Mouse (Mus musculus) embryo, embryonic 10.5 days (tissue): ENCODE measurements around the gene Rad51d.
A peak's percentile ranks its signal among the peaks of the same experiment; 100 is the strongest.

Experiments
- DNase-seq: peaks from one replicate; pipeline ENCODE4 v3.0.0-alpha.2; 2015; ENCODE audit warnings: low spot score

Rad51d gene

DNA sequence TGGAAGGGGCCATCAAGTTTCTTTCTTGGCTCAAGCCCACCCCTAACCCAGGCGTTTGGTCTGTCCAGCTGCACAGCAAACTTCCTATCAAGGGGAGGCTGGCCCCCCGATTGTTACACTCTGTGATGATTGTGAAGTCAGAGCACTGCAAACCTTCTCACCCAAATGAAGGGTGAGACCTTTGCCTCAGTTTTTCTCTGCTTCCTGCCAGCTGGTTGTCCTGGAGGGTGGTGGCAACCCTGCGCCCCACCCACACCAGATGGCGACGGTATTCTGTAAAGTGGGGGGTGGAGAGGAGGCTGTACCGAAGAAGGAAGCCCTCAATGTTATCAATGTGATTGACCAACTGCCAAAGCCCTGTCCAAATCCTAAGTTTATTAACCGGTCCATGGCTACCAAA lies 1.5 kb upstream of the Rad51d start, which contains the start of gene Fndc8:
Gene Fndc8, plus strand, starts transcription at position 189 of the 400 bp plus-strand sequence.
- no peak for DNase-seq

DNA sequence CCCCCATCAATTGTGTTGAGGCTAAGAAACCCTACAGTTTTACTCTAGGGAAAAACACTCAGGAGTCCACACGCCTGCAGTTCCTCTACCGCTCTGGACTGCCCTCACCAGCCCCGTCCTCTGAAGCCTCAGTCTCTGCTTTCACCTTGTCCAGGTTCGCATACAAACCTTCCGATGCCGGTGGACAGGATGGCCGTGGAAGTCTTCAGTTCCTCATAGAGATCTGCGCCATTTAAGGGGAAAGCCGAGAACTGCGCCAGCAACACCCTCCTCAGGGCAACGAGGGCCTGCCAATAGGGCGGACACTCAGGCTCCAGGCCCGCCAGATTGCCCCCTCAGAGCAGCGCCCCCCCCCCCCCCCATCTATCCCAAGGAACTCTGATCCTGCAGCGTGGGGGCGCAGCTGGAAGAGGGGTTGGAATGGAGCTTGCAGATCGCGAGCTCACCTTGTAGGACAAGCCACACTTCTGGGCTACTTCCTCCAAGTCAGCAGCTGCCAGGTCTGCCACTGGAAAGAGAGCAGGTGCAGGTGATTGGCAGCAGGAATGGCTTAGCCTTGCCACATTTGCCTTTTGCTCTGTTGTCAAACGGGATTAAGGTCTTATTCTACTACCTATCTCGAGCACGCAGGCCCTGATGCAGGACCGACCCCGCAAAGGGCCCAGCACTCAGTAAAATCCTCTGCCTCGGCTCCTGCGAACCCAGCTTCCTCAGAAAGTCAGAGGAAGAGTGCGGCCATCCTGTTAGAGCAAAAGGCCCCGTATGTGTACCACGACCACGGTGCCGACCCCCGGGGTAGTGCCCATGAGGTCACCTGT lies 681 bp downstream of the Rad51d start:
- DNase-seq, result no peak

DNA sequence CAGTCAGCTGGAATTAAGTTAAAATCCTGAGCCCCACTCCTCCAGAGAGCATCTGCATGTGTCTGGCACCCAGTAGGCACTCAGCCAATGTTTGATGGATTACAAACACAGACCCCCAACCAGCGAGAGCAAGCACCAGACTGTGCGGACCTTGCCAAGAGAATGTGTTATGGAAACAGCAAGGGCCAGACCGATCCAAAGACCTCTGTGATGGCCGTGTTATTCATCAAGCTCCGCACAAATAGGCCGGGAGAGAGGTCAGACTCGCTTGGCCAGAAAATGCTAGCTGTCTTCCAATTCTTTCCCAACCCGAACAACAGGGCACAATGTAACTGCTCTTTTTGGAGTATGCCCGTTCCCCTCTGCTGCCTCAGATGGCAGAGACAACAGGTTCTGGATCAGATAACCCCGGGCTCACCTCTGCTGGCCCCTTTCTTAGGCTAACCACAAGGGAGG lies 1.9 kb downstream of the Rad51d start:
- no peak for DNase-seq

DNA sequence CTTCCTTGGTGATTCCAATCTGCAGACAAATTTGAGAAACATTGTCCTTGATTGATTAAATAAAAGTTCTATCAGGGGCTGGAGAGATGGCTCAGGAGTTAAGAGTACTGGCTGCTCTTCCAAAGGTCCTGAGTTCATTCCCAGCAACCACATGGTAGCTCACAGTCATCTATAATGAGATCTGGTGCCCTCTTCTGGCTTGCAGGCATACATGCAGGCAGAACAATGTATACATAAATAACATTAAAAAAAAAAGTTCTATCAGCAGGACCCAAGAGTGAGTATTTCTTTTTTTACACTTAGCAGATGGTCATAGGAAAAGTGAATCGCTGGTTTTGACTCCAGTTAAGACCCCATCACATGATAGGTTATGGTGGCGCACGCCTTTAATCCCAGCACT lies 3.9 kb downstream of the Rad51d start:
- peak; percentile 24 for DNase-seq

DNA sequence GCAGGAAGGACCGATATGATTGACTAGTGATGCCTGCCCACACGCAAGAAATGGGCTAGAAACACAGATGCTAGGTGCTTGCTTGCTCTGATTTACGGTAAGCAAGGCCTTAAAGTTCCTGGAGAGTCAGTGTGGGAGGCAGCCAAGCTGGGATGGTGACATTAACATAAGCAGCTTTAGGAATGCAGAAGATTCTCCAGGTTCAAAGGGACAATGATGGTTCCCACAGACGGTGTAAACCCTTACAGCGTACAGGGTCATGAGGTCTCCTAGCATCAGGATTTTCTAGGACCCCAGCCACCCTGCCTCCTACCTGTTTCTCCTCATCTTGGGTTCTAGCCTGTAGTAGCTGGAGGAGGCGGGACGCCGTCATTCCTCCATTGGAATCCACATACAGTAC lies 7.2 kb downstream of the Rad51d start:
- DNase-seq, result no peak

DNA sequence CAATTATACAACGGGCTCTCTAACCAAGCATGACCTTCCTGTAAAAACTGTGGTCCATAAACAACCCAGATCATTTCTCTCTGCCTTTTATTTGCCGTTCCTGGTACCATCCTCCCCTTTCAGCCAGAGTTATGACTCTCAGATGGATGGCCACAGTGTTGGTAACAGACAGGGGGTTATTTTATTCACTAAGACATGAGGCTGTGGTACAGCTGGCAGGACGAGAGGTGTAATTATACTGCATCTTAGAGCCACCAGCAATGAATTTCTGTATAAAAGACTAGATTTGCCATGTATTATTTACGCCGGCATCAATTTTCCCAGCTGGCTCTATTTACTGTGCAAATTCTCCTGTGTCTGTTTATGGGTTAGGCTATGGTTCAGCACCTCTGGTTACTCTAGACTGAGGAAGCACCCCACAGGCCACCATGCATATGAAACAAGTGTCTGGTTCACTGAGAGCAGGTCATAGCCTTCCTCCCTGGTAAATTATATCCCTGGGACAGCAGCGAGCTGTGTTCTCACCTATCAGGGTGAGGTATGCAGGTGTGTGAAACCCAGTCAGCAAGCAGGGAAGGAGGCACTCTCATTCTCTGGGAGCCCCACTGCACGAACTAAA lies 12.6 kb downstream of the Rad51d start:
- no peak for DNase-seq

DNA sequence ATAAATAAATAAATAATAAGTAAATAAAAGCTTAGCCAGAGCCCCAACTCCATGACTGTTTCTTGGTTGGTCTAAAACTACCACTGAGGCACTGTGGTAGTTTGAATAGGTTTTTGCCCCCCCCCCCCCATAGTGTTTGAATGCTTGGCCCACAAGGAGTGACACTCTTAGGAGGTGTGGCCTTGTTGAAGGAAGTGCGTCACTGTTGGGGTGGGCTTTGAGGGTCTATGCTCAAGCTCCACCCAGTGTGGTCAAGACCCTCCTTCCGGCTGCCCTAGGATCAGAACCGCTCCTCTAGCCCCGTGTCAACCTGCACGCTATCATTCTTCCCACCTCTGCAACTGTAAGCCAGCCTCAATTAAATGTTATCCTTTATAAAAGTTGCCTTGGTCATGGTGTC lies 14.8 kb downstream of the Rad51d start:
- no peak for DNase-seq

DNA sequence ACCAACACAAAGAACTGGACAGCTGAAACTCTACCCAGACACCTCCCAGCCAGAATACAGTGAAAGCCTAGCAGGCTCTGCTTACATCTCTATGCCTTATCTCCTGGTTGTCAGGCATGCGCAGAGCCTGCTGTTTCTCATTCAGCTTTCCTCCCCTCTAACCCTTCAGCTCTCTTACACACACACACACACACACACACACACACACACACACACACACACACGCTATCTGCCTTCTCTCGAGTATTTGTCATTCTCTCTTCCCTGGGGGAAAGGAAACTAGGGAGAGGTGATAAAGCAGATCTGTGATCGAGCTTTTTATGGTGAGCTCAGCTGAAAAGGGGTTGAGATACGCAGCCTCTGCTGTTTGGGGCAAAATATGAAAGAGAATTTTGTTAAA lies 15.5 kb downstream of the Rad51d start:
- DNase-seq, result no peak

DNA sequence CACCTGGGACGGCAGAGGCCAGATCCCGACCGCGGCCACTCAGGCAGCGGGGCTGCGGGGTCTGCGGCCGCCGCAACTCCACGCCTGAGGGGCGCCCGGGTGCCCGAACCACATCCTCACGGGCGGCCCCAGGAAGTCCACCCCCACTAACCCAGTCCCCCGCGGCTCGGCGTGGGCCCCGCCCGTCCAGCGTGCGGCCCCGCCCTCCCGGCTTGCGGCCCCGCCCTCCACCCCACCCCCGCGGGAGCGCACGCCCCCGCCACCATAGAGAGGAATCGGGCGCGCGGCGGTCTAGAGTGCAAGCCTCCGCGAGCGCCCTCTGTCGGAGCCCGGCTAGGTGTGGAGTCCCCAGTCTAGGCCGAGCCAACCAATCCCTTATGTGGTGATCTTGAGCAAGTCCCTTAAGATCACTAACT lies 19.4 kb downstream of the Rad51d start, which contains the start of gene Rffl:
Gene Rffl, minus strand, starts transcription at position 180 of the 416 bp plus-strand sequence.
- peak; percentile 96 for DNase-seq

DNA sequence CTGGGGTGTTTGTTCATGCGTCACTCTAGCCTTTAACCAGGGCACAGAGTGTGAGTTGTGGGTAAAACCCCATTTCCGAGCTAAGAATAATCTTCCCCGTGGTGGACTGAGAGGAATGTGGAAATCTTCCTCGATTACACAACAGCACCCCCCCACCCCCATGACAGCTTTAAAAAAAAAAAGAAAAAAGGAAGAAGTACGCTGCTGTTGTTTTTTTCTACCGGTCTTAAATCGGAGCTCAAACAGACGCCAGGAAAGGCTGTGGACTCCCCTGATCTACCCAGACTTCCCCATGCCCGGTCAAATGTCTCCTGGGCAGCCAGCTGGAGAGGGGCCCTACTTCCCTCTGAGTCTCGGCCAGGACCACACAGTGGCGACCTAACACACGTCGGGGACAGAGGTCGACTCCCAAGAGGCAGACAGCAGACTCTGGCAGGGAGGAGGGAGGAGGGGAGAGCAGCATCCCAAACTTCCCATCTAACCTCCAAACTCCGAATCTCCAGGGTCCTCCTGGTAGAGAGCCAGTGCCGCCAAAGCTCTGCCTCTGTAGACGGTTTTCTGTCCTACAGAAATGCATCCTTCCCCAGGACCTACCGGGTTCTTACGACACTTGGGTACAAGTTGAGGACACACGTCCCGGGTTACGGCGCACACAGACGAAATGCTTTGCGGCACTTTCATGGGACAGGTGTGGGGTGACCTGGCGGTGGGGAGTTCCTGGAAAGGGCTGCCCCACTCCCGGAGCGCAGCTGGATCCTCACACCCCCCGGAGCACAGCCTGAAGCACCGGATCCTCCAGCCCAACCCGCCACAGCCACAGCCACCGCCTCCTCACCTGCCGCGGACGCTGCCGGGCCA lies 20.0 kb downstream of the Rad51d start:
- DNase-seq, result peak; percentile 61

DNA sequence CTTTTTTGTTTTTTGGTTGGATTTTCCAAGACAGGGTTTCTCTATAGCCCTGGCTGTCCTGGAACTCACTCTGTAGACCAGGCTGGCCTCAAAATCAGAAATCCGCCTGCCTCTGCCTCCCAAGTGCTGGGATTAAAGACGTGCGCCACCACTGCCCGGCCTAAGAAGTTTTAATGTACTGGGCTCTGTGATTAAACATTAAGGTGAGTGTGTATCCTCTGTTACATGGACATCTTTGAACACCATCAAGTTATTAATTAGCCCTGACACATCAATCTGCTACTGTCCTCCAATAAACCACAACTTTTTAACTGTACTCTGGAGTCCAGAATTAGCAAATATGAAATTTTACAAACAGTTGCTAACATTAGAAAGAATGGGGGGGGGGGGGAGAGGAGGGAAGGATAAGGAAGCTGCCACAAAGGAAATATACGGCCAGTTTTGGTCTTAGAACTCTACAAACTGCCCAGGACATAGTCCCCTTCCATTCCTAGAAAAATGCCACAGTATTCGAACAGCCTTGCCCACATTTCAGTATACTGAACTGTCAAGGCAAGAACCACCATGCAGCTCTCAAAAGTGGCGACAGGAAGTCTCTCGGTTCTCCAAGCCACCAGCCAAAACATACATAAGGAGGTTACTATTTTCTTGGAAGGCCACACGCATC lies 20.8 kb downstream of the Rad51d start:
- peak; percentile 20 for DNase-seq

DNA sequence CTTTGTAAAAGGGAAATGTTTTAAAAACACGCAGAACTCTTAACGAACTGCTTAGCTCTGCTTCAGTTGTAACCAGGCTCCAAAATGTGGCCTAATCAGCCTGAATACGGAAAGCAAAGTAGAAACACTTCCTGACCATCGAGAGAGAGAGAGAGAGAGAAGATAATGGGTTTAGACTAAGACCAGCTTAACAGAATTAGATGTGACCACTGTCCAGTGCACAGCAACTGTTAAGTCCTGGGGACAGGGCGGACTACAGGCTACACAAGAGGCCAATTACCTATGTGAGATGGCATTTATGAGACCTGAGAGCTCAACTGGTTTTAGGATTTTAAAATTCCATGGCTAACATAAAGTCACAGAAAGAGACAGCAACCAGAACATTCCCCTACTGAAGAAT lies 22.5 kb downstream of the Rad51d start:
- DNase-seq, result no peak

DNA sequence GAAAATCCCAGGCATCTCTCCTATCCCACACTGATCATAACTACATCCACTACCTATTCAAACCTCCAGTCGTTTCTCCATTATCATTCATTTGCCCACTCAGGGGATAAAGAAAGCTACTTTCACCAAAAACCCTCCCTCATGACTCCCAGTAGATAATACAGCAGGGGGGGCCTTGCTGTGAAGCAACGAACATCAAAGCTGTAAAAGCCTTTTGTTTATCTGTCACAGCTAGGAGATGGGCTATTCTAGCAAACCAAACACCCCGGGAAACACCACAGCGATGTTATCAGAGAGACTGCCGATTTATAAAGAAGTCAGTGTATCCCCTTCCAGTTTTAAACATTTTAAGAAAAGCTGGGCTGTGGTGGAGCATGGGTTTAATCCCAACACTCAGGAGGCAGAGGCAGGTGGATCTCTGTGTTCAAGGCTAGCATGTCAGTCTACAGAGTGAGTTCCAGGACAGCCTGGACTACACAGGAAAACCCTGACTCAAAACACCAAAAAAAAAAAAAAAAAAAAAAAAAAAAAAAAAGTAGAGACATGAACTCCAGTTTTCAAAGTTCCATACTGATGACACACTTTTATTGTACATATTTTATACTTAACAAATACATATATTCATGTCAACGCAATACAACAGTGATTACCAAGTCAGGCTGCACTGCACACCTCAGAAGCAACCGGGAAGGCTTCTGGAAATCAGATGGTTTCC lies 23.4 kb downstream of the Rad51d start:
- DNase-seq, result no peak

DNA sequence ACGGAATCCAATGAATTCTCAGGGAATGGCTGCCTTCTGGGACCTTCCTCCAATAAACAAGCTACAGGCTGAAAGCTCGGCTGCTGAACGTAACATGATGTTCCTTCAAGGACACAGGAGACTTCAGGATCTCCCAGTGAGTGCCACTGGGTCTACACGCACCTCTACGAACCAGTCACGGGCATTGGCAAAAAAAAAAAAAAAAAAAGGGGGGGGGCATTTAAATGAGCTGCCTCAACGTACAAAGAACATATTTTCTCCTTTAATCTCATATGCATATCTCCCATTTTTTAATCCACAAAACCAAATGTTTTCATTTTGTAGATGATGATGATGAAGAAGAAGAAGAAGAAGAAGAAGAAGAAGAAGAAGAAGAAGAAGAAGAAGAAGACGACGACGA lies 24.5 kb downstream of the Rad51d start:
- DNase-seq, result no peak

DNA sequence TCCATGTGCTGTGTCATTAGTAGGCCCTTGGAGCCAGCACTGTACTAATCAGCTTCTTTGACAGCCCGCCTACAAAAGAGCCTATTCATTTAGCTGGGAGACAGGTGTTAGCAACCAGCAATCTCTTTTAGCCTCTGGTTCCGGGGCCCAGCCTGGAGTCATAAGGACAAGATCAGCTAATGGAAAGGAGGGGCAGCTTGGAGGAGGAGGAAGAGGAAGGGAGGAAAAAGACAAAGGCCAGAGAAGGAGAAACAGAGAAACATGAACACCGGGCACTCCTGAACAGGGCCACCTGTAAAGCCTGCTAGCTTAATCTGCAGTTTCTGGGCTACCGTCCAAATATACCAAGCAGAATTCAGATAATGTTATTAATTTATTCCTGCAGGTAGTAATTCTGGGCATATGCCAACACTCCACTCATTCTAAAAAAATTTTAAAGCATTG lies 26.9 kb downstream of the Rad51d start:
- no peak for DNase-seq

DNA sequence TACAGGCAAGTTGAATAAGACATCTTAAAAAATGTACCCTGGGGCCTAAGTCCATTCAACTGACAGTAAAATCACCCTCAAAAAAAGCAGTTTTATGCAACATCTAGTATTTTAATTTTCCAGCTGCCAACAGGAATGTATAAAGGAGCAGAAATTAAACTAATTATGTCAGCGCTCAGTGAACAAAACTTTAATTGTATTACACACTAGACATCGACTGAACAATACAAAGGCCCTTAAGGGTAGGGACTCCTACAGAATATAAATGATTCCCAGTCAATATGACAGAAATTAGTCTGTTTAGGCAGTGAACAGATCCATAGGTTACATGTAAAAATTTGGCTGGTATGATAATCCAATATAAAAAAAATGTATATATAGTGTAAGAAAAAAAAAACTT lies 27.4 kb downstream of the Rad51d start:
- DNase-seq, result no peak

DNA sequence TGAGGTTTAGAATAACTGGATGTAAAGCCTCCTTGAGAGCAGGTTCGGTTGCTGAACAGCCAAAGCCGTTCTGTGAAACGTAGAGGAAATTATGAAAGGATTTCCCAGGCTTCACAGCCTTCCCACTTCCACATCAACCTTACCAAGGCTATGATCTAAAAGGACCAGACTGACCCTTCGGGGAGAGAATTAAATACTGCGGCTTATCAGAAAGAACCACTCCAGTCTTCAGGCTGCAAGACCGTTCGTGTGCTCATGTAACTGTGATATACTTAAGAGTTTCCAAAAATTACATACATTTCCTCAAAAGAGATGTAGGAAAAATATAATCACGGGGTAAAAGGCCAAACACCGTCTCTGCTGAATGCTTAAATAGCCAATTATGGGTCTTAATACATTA lies 27.8 kb downstream of the Rad51d start:
- DNase-seq, result no peak

DNA sequence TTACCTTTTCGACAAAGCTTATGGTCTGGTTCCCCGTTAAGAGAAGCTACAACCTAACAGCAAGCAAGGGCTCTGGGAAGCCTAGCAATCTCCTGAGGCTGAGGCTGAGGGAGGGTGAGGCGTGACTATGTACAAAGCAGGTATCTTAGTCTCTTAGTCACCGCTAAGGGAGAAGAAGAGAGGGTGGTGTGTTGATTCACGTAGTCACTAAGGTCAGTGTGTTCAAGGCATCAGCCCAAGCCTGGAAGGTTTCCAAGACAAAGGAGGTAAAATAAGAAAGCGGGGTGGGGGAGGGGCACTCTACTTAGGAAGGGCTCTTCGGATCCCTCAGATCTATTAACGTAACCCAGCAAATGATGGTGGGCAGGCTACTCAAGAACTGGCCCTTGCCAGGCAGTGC lies 28.9 kb downstream of the Rad51d start:
- DNase-seq, result no peak

DNA sequence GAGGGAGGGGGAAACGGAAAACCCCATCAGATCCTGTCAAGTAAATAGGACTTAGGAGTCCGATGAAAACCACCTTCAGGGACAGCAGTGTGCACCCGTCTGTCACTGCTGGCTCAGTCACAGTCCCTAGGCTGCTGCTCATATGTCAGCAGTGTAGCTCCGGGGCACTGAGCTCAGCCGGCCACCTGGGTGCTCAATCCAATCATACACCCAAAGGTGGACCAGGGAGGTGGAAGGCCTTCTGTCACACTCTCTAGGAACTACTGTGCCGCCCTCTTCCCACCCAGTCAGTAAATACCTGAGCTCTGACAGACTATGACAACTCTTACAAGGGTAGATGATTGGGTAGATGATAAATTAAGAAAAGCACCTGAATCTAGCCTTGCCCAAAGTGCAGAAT lies 29.7 kb downstream of the Rad51d start:
- no peak for DNase-seq

DNA sequence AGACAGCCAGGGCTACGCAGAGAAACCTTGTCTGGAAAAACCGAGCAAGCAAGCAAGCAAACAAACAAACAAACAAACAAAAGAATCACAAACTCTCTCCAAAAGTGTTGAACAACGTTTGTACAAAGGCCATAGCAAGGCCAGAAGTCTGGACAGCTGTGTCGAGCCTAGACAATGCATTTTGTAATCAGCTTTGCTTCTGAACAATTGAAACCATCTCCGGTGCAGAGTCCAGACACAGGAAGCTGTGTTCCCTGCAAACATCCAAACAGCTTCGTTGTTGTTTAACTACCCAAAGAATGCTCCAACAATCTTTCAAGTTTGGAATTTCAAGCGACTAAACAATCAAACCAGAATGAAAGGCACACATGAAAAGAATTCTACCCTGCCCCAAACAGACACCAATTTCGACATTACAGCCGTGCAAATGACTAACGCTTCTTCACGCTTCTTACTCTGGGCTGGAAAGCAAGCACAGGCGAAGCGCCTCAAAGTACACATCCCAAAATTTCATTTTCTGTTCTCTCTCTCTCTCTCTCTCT lies 33.0 kb downstream of the Rad51d start:
- no peak for DNase-seq

DNA sequence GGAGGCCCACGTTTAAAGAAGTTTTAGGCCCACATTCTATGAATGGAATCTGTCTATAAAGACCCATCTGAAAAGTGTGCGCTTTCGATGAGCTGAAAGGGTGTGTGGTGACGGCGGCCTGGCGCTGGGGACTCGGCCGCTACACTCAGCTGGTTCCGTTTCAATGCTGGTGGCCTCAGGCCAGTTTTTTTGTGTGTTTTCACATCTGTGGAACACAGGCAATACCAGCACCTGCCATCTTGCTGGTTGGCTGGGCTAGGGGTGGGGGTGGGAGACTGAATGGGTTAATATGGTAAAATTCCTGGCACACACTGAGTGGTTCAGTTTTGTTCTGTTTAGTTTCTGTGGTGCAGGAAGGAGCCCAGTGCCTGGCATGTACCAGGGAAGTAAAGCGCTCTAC lies 34.4 kb downstream of the Rad51d start:
- DNase-seq, result no peak
